Mouse (Mus musculus): Measurements from ENCODE around the gene Gpc5.

GRCm38 (mm10) chr14:115631160-115631898, 539.3 kb downstream of the Gpc5 start:
- TF ChIP-seq CTCF (IDR thresholded peaks at IDR 0.05; ENCODE audit: low read depth) (no peak), EP300 (IDR thresholded peaks at IDR 0.05; ENCODE audit: low read depth) (no peak)
